Mouse (Mus musculus) induced T-regulatory cell, adult 2 months (primary cell): ENCODE measurements around the gene Dclre1b.
A peak's percentile ranks its signal among the peaks of the same experiment; 100 is the strongest.
"Not testable (repeated sequence)": the region's sequence is repeated elsewhere in the genome, so short reads cannot be mapped to it uniquely, and the experiment has no call there.

Experiments
- DNase-seq: peaks from one replicate; pipeline ENCODE4 v3.0.0-alpha.2; 2012; ENCODE audit warnings: low read depth

Dclre1b gene

GRCm38 (mm10) chr3:103808891-103809798 is at the start of gene Dclre1b, which contains the start of the genes Ap4b1 and Gm43064:
Gene Dclre1b (minus strand): TSS chr3:103809444.
Gene Ap4b1 (plus strand): TSS chr3:103809520.
Gene Gm43064 (plus strand): TSS chr3:103809573.
- DNase-seq: peak; percentile 97

GRCm38 (mm10) chr3:103857977-103858563 is 48.8 kb upstream of the Dclre1b start:
- peak; percentile 65 for DNase-seq

- peak; percentile 92 for DNase-seq
Observed at GRCm38 (mm10) chr3:103857036-103857805, 48.0 kb upstream of the Dclre1b start.

GRCm38 (mm10) chr3:103853804-103854203 is 44.6 kb upstream of the Dclre1b start:
- DNase-seq: no peak

GRCm38 (mm10) chr3:103852565-103853299 is 43.5 kb upstream of the Dclre1b start:
- DNase-seq: peak; percentile 97

GRCm38 (mm10) chr3:103851882-103852281 is 42.6 kb upstream of the Dclre1b start:
- peak; percentile 73 for DNase-seq

GRCm38 (mm10) chr3:103851481-103851880 is 42.2 kb upstream of the Dclre1b start:
- DNase-seq: peak; percentile 65

- peak; percentile 80 for DNase-seq
Observed at GRCm38 (mm10) chr3:103850644-103851363, 41.6 kb upstream of the Dclre1b start.

- DNase-seq: not testable (repeated sequence)
Observed at GRCm38 (mm10) chr3:103840946-103841345, 31.7 kb upstream of the Dclre1b start.

GRCm38 (mm10) chr3:103840195-103840594 is 31.0 kb upstream of the Dclre1b start:
- not testable (repeated sequence) for DNase-seq

GRCm38 (mm10) chr3:103839711-103840110 is 30.5 kb upstream of the Dclre1b start:
- no peak for DNase-seq

- DNase-seq: no peak
Observed at GRCm38 (mm10) chr3:103836453-103836852, 27.2 kb upstream of the Dclre1b start.

GRCm38 (mm10) chr3:103835951-103836310 is 26.7 kb upstream of the Dclre1b start:
- DNase-seq: peak; percentile 52

- DNase-seq: no peak
Observed at GRCm38 (mm10) chr3:103835272-103835950, 26.2 kb upstream of the Dclre1b start.

- DNase-seq: no peak
Observed at GRCm38 (mm10) chr3:103834001-103834400, 24.8 kb upstream of the Dclre1b start.

GRCm38 (mm10) chr3:103832426-103832825 is 23.2 kb upstream of the Dclre1b start, which contains the start of gene Bcl2l15:
Gene Bcl2l15 (plus strand): TSS chr3:103832601.
- no peak for DNase-seq

- DNase-seq: no peak
Observed at GRCm38 (mm10) chr3:103831146-103831545, 21.9 kb upstream of the Dclre1b start.

- DNase-seq: peak; percentile 57
Observed at GRCm38 (mm10) chr3:103830681-103831080, 21.4 kb upstream of the Dclre1b start.

- peak; percentile 52 for DNase-seq
Observed at GRCm38 (mm10) chr3:103829036-103829435, 19.8 kb upstream of the Dclre1b start.

- peak; percentile 53 for DNase-seq
Observed at GRCm38 (mm10) chr3:103827548-103827947, 18.3 kb upstream of the Dclre1b start.
